Mouse (Mus musculus) left cerebral cortex, adult 8-10 months (tissue): ENCODE measurements around the gene Zfp984. TPM values are rescaled to one million over a fixed set of nuclear protein-coding genes. Genes with fewer than 3 reads are reported as not detected.

ENCODE experiments used
- total RNA-seq, 4 experiments: library from RNA; stranded (reverse); gene quantifications; 2 replicates each; pipeline ENCODE4 v1.2.4; 2022

Gene Zfp984
- total RNA-seq, 4 experiments from 2014 or later = 1.9 to 2.6 (median 2.2) TPM

Other genes starting within 250 kb of the Zfp984 start
- under 1 TPM; 0.14 to 0.53 (median 0.47) TPM for gene Zfp979, start 167.3 kb downstream of the Zfp984 start, total RNA-seq
- gene Zfp534, start 107.2 kb downstream of the Zfp984 start, total RNA-seq = not detected
- 10 to 100 TPM; 16.4 to 22.7 (median 17.9) TPM for gene Zfp933, start 38.6 kb upstream of the Zfp984 start, total RNA-seq
- 10 to 100 TPM; 12.8 to 22.9 (median 16.6) TPM for gene Miip, start 59.0 kb upstream of the Zfp984 start, total RNA-seq
- 10 to 100 TPM in 2 of 4 experiments, 1 to 10 TPM in 2; 7.6 to 10.8 (median 9.9) TPM for gene Fv1, start 59.2 kb upstream of the Zfp984 start, total RNA-seq
- 100 to 1,000 TPM; 181 to 227 (median 209) TPM for gene Mfn2, start 94.9 kb upstream of the Zfp984 start, total RNA-seq
- gene Plod1, start 127.0 kb upstream of the Zfp984 start, total RNA-seq = 10 to 100 TPM; 12.1 to 16.3 (median 14.1) TPM
- gene 2510039O18Rik, start 131.1 kb upstream of the Zfp984 start, total RNA-seq = 10 to 100 TPM; 26.2 to 28.7 (median 27.5) TPM
- not detected for gene Nppb, start 176.0 kb upstream of the Zfp984 start, total RNA-seq
- under 1 TPM in 2 of 4 experiments, not detected in 2; 0.59 to 0.74 TPM for gene Nppa, start 190.9 kb upstream of the Zfp984 start, total RNA-seq
- 10 to 100 TPM; 92.3 to 94.8 (median 93.8) TPM for gene Clcn6, start 229.0 kb upstream of the Zfp984 start, total RNA-seq
- 10 to 100 TPM; 26.7 to 36.9 (median 31.1) TPM for gene Mthfr, start 229.3 kb upstream of the Zfp984 start, total RNA-seq